Mouse (Mus musculus): Measurements from ENCODE around the gene Zfp595. TPM values are rescaled to one million over a fixed set of nuclear protein-coding genes. Genes with fewer than 3 reads are reported as not detected.
A peak's percentile ranks its signal among the peaks of the same experiment; 100 is the strongest.

Gene Zfp595
- total RNA-seq, 2 experiments from 2014 or later: 3.1 to 3.8 TPM

DNA sequence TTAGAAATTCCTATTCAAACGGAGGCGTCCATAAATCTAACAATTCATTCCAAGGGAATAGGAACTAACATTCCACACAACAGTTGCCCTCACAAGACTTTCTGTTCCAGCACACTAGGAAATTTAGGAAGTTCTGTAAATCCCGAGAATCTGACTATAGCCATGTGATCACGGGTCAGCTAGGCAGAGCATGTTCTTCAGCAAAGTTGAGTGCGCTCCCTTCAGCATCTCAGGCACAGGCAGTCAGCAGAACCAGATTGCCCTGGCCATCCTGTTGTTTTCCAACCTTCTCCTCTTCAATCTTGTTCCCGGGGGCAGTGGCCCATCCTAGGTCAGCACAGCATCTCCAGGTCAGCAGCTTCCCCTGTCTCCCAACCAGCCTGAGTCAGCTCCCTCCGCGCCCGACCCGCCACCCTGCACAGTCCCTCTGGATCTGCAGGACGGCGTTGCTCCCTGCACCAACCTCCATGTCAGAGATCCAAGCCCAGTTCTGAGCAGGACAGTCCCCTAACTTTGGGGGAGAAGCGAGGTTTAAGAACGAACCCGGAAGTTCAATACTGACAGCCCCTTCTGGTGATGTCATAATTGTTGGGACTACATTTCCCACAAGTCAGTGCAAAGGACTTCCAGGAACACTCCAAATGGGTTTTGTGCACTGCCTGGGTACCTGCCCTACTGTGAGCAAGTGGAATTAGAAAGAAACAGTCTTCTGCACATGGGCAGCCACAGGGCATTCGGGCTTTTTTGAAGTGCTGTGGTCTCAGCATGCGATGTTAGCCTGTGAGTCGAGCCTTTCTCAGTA is 63.6 kb downstream of the Zfp595 start:
- no peak for TF ChIP-seq CTCF (IDR thresholded peaks at IDR 0.05)
- DNase-seq (ENCODE audit: extremely low spot score in 1 of 2, low spot score in 2 of 2): peak; percentile 66 to 75
- intact Hi-C loops (cut with DNase I): loop anchor here (5.0 kb wide), 3 partner anchors 39 to 1299 kb away; partner anchors contain the start of genes Gm28557 and Zfp457
- Histone ChIP-seq H3K27ac (peak overlapping the region; percentile 70), H3K4me3 (peak overlapping the region; percentile 81)

Other genes with a start within 250 kb of the Zfp595 start
- gene Zfp708, start 234.6 kb downstream of the Zfp595 start, total RNA-seq (2021): 1 to 10 TPM; 2.2 to 2.4 TPM
- gene Gm28557, start 224.0 kb downstream of the Zfp595 start, total RNA-seq (2021): 1 to 10 TPM; 1.9 to 3.2 TPM
- gene Rslcan18, start 216.3 kb downstream of the Zfp595 start, total RNA-seq (2021): under 1 TPM; 0.29 to 0.44 TPM
- 10 to 100 TPM in 1 of 2 experiments, 1 to 10 TPM in 1; 8.8 to 10.0 TPM for gene Zfp759, start 210.9 kb downstream of the Zfp595 start, total RNA-seq (2021)
- gene Rsl1, start 159.4 kb downstream of the Zfp595 start, total RNA-seq (2021): 1 to 10 TPM; 4.2 to 4.8 TPM
- gene Zfp455, start 138.1 kb downstream of the Zfp595 start, total RNA-seq (2021): 1 to 10 TPM; 2.9 to 3.5 TPM
- gene Zfp458, start 54.1 kb downstream of the Zfp595 start, total RNA-seq (2021): 10 to 100 TPM; 19.0 to 22.1 TPM
- gene Zfp457, start 26.1 kb downstream of the Zfp595 start, total RNA-seq (2021): 1 to 10 TPM; 4.2 to 4.9 TPM
- gene Gm28044, start 28.0 kb upstream of the Zfp595 start, total RNA-seq (2021): 1 to 10 TPM in 1 of 2 experiments, under 1 TPM in 1; 0.81 to 1.8 TPM
- gene Zfp953, start 28.0 kb upstream of the Zfp595 start, total RNA-seq (2021): 1 to 10 TPM in 1 of 2 experiments, under 1 TPM in 1; 0.86 to 1.2 TPM
- gene Gm28041, start 43.2 kb upstream of the Zfp595 start, total RNA-seq (2021): not detected
- under 1 TPM; 0.54 to 0.58 TPM for gene Zfp456, start 43.2 kb upstream of the Zfp595 start, total RNA-seq (2021)
- 1 to 10 TPM; 2.7 to 4.4 TPM for gene Zfp429, start 67.2 kb upstream of the Zfp595 start, total RNA-seq (2021)
- 1 to 10 TPM; 4.7 to 4.9 TPM for gene Zfp459, start 88.8 kb upstream of the Zfp595 start, total RNA-seq (2021)
- gene Zfp874a, start 119.1 kb upstream of the Zfp595 start, total RNA-seq (2021): 10 to 100 TPM; 11.7 to 12.4 TPM
- gene Zfp874b, start 151.7 kb upstream of the Zfp595 start, total RNA-seq (2021): 10 to 100 TPM; 15.5 to 17.6 TPM
- 1 to 10 TPM; 8.7 to 9.8 TPM for gene Zfp58, start 168.0 kb upstream of the Zfp595 start, total RNA-seq (2021)
- gene Gm26965, start 193.6 kb upstream of the Zfp595 start, total RNA-seq (2021): under 1 TPM in 1 of 2 experiments, not detected in 1; 0.86 TPM
- gene Zfp87, start 193.6 kb upstream of the Zfp595 start, total RNA-seq (2021): 10 to 100 TPM; 19.8 to 22.9 TPM
- 1 to 10 TPM; 9.4 to 9.7 TPM for gene Zfp748, start 221.3 kb upstream of the Zfp595 start, total RNA-seq (2021)